Mouse (Mus musculus) 416B (cell line): ENCODE results near the gene Pim2.
"Not testable (repeated sequence)": the region's sequence is repeated elsewhere in the genome, so short reads cannot be mapped to it uniquely, and the experiment has no call there.

ENCODE experiments used
- DNase-seq: peaks from one replicate; pipeline ENCODE4 v3.0.0; 2011; ENCODE audit warnings: low read depth

Pim2 gene

GRCm38 (mm10) chrX:7907735-7908134 lies 29.7 kb downstream of the Pim2 start, which contains the start of gene Gm10491:
Gene Gm10491, minus strand, starts transcription at chrX:7907835.
- DNase-seq = no peak

DNA sequence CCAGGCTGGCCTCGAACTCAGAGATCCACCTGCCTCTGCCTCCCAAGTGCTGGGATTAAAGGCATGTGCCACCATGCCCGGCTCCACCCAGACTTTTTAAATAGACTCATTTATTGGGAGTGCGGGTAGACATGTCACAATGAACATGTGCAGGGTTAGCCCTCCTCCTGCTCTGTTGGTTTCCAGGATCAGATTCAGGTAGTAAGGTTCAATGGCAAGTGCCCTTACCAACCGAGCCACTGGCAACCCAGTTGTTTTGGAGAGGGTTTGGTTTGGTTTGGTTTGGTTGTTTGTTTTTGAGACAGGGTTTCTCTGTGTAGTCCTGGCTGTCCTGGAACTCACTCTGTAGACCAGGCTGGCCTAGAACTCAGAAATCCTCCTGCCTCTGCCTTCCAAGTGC lies 31.2 kb downstream of the Pim2 start, which contains the start of gene Gm10490:
Gene Gm10490, plus strand, starts transcription at position 301 of the 400 bp plus-strand sequence.
- DNase-seq = not testable (repeated sequence)

DNA sequence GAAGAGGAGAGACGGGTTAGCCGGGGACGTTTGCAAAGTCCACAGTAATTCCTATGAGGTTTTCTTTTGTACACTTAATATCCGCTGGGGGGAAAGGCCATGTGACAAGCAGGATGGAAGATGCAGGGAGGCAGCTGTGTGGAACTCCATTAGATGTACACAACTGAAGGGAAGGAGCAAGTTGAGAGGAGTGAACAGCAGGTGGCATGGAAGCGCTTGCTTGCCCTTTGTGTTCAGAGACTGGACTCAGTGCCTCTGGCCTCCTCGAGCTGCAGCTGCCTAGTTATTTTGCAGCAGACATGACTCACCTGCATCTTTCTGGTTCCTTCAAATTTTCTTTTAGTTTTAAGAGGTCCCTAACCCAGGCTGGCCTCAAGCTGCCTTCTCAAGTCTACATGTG lies 32.4 kb downstream of the Pim2 start:
- peak; percentile 5 for DNase-seq

DNA sequence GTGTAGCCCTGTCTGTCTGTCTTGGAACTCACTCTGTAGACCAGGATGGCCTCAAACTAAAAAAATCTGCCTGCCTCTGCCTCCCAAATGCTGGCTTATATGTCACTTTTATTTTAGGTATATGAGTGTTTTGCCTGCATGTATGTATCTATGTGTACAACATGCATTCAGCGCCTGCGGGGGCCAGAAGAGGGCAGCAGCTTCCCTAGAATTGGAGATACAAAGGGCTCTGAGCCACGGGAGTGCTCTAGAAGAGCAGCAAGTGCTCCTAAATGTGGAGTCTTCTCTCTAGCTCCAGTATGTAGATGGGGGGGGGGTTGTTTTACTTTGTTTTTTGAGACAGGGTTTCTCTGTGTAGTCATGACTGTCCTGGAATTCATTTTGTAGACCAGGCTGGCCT lies 37.6 kb downstream of the Pim2 start:
- DNase-seq = peak; percentile 36

DNA sequence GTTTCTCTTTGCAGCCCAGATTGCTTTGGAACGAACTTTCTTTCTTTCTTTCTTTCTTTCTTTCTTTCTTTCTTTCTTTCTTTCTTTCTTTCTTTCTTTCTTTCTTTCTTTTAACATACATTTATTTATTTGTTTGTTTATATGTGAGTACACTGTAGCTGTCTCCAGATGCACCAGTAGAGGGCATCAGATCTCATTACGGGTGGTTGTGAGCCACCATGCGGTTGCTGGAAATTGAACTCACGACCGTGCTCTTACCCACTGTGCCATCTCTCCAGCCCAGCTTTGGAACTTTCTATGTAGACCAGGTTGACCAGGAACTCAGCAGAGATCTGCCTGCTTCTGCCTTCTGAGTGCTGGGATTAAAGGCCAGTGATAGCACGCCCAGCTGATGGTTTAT lies 39.9 kb downstream of the Pim2 start:
- DNase-seq = peak; percentile 7

GRCm38 (mm10) chrX:7919601-7920383 lies 41.7 kb downstream of the Pim2 start, which contains the start of gene Pcsk1n:
Gene Pcsk1n, plus strand, starts transcription at chrX:7919822.
- no peak for DNase-seq

GRCm38 (mm10) chrX:7922032-7922431 lies 44.0 kb downstream of the Pim2 start:
- no peak for DNase-seq

DNA sequence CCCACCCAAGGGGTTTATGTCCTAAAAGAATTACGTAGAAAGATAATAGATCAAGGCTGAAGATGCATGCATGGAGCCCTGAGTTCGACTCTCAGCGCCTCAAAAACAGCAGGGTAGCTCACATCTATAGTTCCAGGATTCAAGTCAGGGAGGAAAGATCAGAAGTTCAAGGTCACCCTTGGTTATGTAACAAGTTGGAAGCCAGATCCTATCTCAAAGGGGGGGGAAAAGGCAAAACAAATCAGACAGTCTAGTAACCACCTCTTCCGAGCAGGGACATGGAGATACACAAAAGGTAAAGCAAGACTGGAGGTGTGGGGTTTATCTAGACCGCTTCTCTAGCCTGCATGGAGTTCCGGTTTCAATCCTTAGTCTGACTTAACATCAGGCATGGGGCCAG lies 48.2 kb downstream of the Pim2 start:
- no peak for DNase-seq

GRCm38 (mm10) chrX:7927116-7927515 lies 49.1 kb downstream of the Pim2 start:
- no peak for DNase-seq

DNA sequence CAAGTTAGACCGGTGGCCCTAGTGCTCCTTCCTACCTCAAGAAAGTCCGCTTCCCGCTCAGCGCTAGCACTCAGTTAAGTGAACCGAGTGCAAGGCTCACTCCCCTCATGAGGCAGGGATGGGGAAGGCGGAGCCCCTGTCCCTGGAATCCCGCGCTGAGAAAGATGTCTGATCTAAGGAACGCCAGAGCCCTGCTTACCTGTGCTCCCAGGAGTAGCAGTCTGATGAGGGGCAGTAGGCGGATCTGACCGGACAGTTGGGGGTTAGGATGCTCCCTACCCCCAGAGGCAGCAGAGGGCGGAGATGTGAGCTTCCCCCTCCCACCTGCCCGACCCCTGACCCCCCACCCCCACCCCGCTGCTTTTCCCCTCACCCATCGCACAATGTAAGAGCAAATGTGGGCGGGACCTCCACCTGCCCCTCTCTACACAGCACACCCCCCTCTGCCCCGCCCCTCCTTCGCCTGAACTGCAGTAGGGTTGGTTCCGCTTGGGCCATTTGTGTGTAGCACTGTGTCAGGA lies 50.3 kb downstream of the Pim2 start, which contains the start of gene Eras:
Gene Eras, minus strand, starts transcription at position 338 of the 521 bp plus-strand sequence.
- DNase-seq = no peak
